Mouse (Mus musculus): ENCODE measurements around the gene Gpalpp1. TPM values are rescaled to one million over a fixed set of nuclear protein-coding genes. Genes with fewer than 3 reads are reported as not detected.

Gpalpp1 gene
- total and polyA plus RNA-seq, 3 experiments, result 18.3 to 18.9 TPM; not detected in 1

- no peak overlapping the region for H3K9ac ChIP-seq (ENCODE audit: control insufficient read depth, low read depth, low read length, poor library complexity, severe bottlenecking)
- H3K79me2 ChIP-seq (ENCODE audit: control insufficient read depth, insufficient read depth, low read length, poor library complexity), result no peaks in the 10 kb centered on the region
- H3K4me1 ChIP-seq (ENCODE audit: control insufficient read depth in 1 of 2, insufficient read depth in 2 of 2, low read length in 2 of 2), result no peaks in the 10 kb centered on the region
- no peak for TF ChIP-seq ZC3H11A (IDR thresholded peaks at IDR 0.05; ENCODE audit: low read depth, low read length)
- TF ChIP-seq MAX (IDR thresholded peaks at IDR 0.05; ENCODE audit: low read length), result no peak
- TF ChIP-seq BHLHE40 (IDR thresholded peaks at IDR 0.05; ENCODE audit: borderline replicate concordance, low read depth, low read length), result no peak
- TF ChIP-seq HCFC1 (IDR thresholded peaks at IDR 0.05; ENCODE audit: low read depth, low read length), result no peak
- no peak for TF ChIP-seq RAD21 (IDR thresholded peaks at IDR 0.05; ENCODE audit: low read depth, low read length)
- TF ChIP-seq CHD2 (IDR thresholded peaks at IDR 0.05; ENCODE audit: low read length), result no peak
- no peak for TF ChIP-seq TBP (IDR thresholded peaks at IDR 0.05; ENCODE audit: low read depth, low read length)
- no peak for TF ChIP-seq ETS1 (IDR thresholded peaks at IDR 0.05; ENCODE audit: low read depth, low read length)
- no peak for TF ChIP-seq POLR2AphosphoS5 (IDR thresholded peaks at IDR 0.05; ENCODE audit: borderline replicate concordance, low read depth, low read length)
- TF ChIP-seq ZKSCAN1 (IDR thresholded peaks at IDR 0.05; ENCODE audit: low read depth, low read length), result no peak
- no peak for TF ChIP-seq MAZ (IDR thresholded peaks at IDR 0.05; ENCODE audit: low read depth, low read length)
- no peak for TF ChIP-seq KAT2A (conservative IDR thresholded peaks at IDR 0.05; ENCODE audit: low read depth, low read length)
- TF ChIP-seq NELFE (IDR thresholded peaks at IDR 0.05; ENCODE audit: low read depth, low read length), result no peak
- TF ChIP-seq ELF1 (IDR thresholded peaks at IDR 0.05; ENCODE audit: low read depth, low read length), result no peak
- no peak for TF ChIP-seq MYB (IDR thresholded peaks at IDR 0.05; ENCODE audit: low read depth, low read length)
- TF ChIP-seq ZNF384 (IDR thresholded peaks at IDR 0.05; ENCODE audit: low read depth, low read length), result no peak
- TF ChIP-seq USF1 (IDR thresholded peaks at IDR 0.05; ENCODE audit: low read depth, low read length), result no peak
- TF ChIP-seq EP300 (IDR thresholded peaks at IDR 0.05; ENCODE audit: low read depth in 1 of 2, low read length in 2 of 2), result no peak
- no peak for TF ChIP-seq POLR2AphosphoS2 (IDR thresholded peaks at IDR 0.05; ENCODE audit: low read length)
- H3K36me3 ChIP-seq (ENCODE audit: control insufficient read depth in 1 of 2, insufficient read depth in 2 of 2, low read length in 2 of 2), result no peaks in the 10 kb centered on the region
- H3K4me3 ChIP-seq (ENCODE audit: control insufficient read depth in 1 of 2, insufficient read depth in 1 of 2, low read depth in 2 of 2, low read length in 2 of 2), result no peak overlapping the region
- no peaks in the 10 kb centered on the region for H3K9me3 ChIP-seq (replicated peaks; ENCODE audit: insufficient read depth, low read length)
- H3K27ac ChIP-seq (ENCODE audit: control insufficient read depth, low read depth, low read length), result no peak overlapping the region
- peaks cover 8 to 15% of the 10 kb centered on the region in 2 experiments for H3K27me3 ChIP-seq (ENCODE audit: control insufficient read depth in 1 of 2, insufficient read depth in 2 of 2, low read length in 2 of 2)
- no peak for DNase-seq (ENCODE audit: low read depth, low spot score)
These were observed 64.8 kb downstream of the Gpalpp1 start for GRCm38 (mm10) chr14:76045767-76046166.

GRCm38 (mm10) chr14:76044164-76044557 lies 66.4 kb downstream of the Gpalpp1 start:
- Histone ChIP-seq H3K4me1 (ENCODE audit: control insufficient read depth in 1 of 2, insufficient read depth in 2 of 2, low read length in 2 of 2) (no peaks in the 10 kb centered on the region), H3K36me3 (ENCODE audit: control insufficient read depth in 1 of 2, insufficient read depth in 2 of 2, low read length in 2 of 2) (no peaks in the 10 kb centered on the region), H3K4me3 (ENCODE audit: control insufficient read depth in 1 of 2, insufficient read depth in 1 of 2, low read depth in 2 of 2, low read length in 2 of 2) (no peak overlapping the region), H3K79me2 (ENCODE audit: control insufficient read depth, insufficient read depth, low read length, poor library complexity) (no peaks in the 10 kb centered on the region), H3K27ac (ENCODE audit: control insufficient read depth, low read depth, low read length) (no peak overlapping the region), H3K27me3 (ENCODE audit: control insufficient read depth in 1 of 2, insufficient read depth in 2 of 2, low read length in 2 of 2) (peaks cover 9 to 17% of the 10 kb centered on the region in 2 experiments), H3K9ac (ENCODE audit: control insufficient read depth, low read depth, low read length, poor library complexity, severe bottlenecking) (no peak overlapping the region), H3K9me3 (replicated peaks; ENCODE audit: insufficient read depth, low read length) (no peaks in the 10 kb centered on the region)
- no peak for DNase-seq (ENCODE audit: low read depth, low spot score)
- no peak for TF ChIP-seq MYC (IDR thresholded peaks at IDR 0.05; ENCODE audit: low read depth, low read length)
- no peak for TF ChIP-seq ZC3H11A (IDR thresholded peaks at IDR 0.05; ENCODE audit: low read depth, low read length)
- no peak for TF ChIP-seq POLR2AphosphoS2 (IDR thresholded peaks at IDR 0.05; ENCODE audit: low read length)
- no peak for TF ChIP-seq USF2 (IDR thresholded peaks at IDR 0.05; ENCODE audit: borderline replicate concordance in 1 of 2, insufficient read depth in 1 of 2, low read depth in 1 of 2, low read length in 2 of 2)
- no peak for TF ChIP-seq USF1 (IDR thresholded peaks at IDR 0.05; ENCODE audit: low read depth, low read length)
- no peak for TF ChIP-seq MAFK (IDR thresholded peaks at IDR 0.05; ENCODE audit: borderline replicate concordance, low read depth, low read length)
- TF ChIP-seq POLR2AphosphoS5 (IDR thresholded peaks at IDR 0.05; ENCODE audit: borderline replicate concordance, low read depth, low read length), result no peak
